Mouse (Mus musculus) urinary bladder, postnatal 10 days (tissue): ENCODE measurements around the gene Pde4d.

ENCODE experiments used
- DNase-seq: peaks from one replicate; pipeline ENCODE4 v3.0.0; 2022; ENCODE audit warnings: low spot score

Gene Pde4d

GRCm38 (mm10) chr13:109047126-109047525 is 597.4 kb downstream of the Pde4d start:
- DNase-seq: no peak

- DNase-seq: no peak
Measured at GRCm38 (mm10) chr13:109052805-109053204, 603.1 kb downstream of the Pde4d start.

DNA sequence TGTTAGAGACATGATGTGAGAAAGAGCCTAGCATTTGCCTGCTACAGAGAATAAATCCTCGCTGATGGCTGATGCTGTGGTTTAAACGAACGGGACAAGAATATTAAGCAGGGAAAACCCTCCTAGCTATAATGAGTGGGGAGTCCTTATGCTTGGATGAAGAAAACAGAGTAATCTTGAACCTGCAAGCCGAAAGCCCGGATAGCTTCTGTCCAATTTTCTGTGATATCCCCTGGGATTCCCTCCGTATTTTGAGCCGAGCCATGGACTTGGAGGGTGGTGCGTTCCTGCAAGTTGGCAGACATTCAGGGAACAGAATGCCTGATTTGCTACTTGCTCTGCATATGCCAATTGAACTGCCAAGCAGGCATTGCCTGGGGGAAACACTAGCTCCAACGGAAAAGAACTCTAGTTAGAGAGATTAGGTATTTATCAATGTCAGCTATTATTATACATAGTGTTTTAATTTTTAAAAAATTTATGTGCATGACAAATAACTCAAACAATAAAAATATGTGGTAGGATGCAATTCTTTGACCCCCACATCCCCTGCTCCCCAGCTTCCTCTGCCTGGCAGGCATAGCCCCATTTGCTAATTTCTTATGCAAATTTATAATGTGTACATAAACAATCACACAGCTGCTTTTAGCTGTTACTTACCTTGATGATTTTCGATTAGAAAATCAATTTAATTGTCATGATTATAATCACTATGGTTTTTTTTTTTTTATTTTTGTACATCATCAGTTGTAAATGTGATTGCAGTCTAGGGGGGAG is 603.7 kb downstream of the Pde4d start:
- no peak for DNase-seq

- no peak for DNase-seq
Measured at GRCm38 (mm10) chr13:109058045-109058444, 608.3 kb downstream of the Pde4d start.

DNA sequence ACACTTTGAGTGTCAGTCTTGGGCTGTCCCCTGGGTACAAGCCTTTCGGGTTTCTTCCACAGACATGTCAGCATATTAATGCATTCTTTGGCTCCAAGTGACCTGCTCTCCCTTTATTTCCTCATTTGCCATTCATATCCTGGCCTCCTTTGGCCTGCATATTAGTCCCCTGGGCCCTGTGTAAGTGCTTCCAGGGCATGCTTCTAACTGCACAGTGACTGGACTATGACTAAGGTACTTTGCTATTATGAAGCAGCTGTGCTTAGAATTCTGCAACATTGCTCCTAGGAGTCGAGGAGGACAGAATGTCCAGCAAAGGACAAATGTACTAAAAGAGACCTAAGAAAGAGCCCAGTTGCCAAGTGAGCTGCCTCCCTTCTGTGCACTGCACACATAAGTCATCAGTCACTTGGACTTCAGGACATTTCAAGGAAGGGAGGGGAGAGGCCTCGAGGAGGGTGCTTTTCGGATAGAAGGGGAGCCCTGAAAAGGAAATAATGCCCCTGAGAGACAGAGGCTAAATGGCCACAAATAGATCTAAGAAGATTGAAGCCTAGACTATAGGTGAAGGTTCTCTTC is 616.9 kb downstream of the Pde4d start:
- DNase-seq: no peak

GRCm38 (mm10) chr13:109068258-109069219 is 618.8 kb downstream of the Pde4d start:
- no peak for DNase-seq

DNA sequence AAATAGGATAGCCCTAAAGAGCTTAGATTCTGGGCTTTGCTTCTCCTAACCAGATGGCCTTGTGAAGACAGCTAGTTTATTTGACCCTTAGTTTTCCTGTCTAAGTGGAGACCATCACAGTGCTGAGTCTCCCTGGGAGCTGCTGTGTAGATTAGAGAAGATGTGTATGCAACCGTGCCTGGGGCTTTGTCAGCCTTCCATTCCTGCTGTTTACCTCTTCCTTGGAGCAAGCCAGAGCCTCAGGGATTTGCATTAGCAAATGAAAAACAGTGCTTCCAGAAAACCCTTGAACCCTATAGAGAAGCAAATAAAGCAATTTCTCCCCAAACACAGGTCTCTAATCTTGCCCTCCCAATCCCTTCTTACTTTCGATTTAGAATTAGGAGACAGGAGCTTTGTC is 623.6 kb downstream of the Pde4d start:
- no peak for DNase-seq

DNA sequence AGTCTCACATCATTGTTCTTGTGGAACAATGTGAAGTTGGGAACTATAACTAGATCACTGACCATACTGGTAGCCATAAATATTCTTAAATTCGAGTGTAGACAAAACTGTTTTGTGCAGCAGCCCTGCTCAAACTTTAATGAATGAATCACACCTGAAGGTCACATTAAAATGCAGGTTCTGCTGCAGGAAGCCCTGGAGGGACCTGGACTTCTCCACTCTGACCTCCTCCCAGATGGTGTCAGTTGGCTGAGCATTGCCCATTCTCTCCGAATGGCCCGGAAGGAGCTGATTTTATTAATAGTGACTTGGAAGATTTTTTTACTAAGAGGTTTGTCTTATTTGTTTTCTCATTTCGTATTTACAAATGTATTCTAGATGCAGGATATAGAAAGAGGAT is 624.3 kb downstream of the Pde4d start:
- no peak for DNase-seq

- DNase-seq: no peak
Measured at GRCm38 (mm10) chr13:109092654-109093053, 642.9 kb downstream of the Pde4d start.

GRCm38 (mm10) chr13:109096654-109097053 is 646.9 kb downstream of the Pde4d start:
- DNase-seq: no peak

DNA sequence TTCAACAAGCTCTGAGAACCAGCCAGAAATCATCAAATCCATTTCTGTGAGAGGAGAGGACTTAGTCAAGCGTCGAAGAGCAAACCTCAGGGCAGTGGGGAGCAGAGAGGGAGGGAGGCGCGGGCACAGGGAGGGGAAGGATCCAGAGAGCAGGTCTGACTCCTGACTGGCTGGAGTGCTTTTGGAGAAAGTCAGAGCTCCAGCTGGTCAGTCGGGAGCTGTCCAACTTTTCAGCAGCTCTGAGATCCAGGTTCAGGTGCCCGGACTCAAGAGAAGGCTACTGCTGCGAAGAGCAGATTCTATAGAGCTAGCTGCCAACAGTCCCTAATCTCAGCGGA is 666.2 kb downstream of the Pde4d start:
- DNase-seq: no peak

DNA sequence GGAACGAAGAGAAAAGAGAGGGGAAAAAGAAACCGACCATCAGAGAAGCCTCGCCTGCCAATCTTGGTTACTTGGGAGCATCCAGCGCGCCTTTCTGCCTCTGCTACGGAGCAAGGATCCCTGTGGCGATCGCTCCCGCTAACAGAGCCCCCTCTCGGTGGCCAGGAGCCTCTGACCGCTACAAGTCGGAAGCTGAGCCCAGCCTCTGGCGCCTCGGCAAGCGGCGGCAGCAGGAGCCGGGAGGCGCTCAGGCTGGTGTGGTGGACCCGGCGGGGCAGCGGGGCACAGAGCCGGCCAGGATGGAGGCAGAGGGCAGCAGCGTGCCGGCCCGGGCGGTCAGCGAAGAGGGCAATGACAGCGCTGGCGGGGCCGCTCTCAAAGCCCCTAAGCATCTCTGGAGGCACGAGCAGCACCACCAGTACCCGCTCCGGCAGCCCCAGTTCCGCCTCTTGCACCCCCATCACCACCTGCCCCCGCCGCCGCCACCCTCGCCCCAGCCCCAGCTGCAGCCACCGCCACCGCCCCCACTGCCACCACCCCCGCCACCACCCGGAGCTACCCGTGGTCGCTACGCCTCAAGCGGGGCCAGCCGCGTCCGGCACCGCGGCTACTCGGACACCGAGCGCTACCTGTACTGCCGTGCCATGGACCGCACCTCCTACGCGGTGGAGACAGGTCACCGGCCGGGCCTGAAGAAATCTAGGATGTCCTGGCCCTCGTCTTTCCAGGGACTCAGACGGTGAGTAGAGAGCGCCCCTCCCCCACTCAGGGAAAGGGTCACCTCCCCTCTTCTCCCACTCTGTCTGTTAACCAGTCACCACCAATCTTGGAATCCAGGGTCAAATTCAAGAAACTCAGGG is 666.8 kb downstream of the Pde4d start:
- no peak for DNase-seq

GRCm38 (mm10) chr13:109117210-109117791 is 667.6 kb downstream of the Pde4d start:
- DNase-seq: no peak

GRCm38 (mm10) chr13:109118296-109118800 is 668.6 kb downstream of the Pde4d start:
- DNase-seq: no peak

GRCm38 (mm10) chr13:109121867-109122266 is 672.1 kb downstream of the Pde4d start:
- DNase-seq: no peak

DNA sequence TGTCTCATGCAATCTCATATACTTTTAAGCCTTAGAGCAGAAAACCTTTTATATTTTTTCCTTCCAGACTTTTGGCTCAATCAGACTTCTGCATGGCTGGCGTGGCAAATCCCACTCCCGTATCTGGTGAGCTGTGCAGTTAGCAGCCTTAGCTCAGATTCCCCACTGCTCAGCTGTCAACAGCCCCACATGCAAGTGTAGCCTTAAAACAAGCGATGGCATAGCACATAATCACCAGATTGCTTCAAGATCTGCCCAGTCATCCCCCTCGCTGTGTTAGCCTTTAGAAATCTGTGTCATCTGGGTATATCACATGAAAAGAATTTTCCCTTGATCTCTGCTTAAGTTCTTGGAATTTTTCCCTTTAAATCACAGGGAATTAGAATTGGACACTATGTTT is 686.7 kb downstream of the Pde4d start:
- DNase-seq: no peak

- DNase-seq: no peak
Measured at GRCm38 (mm10) chr13:109158703-109159102, 709.0 kb downstream of the Pde4d start.

- DNase-seq: no peak
Measured at GRCm38 (mm10) chr13:109168556-109169334, 719.0 kb downstream of the Pde4d start.

GRCm38 (mm10) chr13:109169335-109169606 is 719.5 kb downstream of the Pde4d start:
- DNase-seq: no peak

- DNase-seq: no peak
Measured at GRCm38 (mm10) chr13:109171688-109172087, 721.9 kb downstream of the Pde4d start.

DNA sequence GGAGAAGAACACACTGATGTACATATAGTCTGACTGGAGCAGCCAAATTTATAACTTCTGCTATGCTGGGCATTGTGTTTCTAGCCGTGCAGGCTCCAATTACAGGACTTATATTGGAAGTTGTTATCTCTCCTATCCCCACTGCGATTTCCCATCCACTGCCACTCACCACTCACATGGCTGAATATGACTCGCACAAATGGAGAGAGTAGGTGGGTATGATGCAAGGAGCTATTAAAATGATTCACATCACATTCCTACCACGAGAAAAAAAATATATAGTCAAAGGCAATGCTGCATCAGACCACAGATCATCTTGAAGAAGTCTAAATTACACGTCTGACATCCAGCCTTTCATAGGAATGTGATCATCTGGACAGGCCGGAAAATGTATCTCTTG is 725.5 kb downstream of the Pde4d start:
- DNase-seq: no peak
